Mouse (Mus musculus) activated CD4-positive, CD25-positive, alpha-beta regulatory T cell, adult 4 months (primary cell): ENCODE measurements around the gene Taok3. TPM values are rescaled to one million over a fixed set of nuclear protein-coding genes. Genes with fewer than 3 reads are reported as not detected.

ENCODE experiments used
- ATAC-seq: one replicate; pipeline ENCODE4 v1.8.0; 2017
- polyA plus RNA-seq, 2 experiments: library from polyadenylated mRNA; unstranded; fragments of 100-300 nt; shearing (Covaris generic); gene quantifications; one replicate each; pipeline ENCODE4 v1.2.1; 2017

Gene Taok3
- polyA plus RNA-seq, 2 experiments from 2014 or later = 137 to 138 TPM

- ATAC-seq = no peak
Observed at GRCm38 (mm10) chr5:117117716-117118115, 2.2 kb upstream of the Taok3 start.

DNA sequence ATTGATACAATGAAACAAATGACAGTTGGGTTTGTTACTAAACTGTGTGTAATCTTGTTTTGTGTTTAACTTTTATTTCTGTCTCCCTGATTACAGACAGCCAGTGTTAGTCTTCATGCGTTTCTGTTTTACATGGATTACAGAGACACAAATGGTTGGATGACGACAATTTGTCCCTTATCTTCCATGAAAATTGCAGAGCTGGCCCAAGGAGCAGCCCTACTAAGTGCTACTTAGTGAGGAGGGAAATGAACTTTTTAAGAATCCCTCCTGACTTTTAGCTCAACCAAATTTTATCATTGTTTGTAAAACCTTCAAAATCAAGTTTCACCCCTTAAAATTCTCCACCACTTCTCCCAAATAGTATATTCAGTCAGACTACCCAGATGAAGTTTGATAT, 1.7 kb upstream of the Taok3 start:
- no peak for ATAC-seq

DNA sequence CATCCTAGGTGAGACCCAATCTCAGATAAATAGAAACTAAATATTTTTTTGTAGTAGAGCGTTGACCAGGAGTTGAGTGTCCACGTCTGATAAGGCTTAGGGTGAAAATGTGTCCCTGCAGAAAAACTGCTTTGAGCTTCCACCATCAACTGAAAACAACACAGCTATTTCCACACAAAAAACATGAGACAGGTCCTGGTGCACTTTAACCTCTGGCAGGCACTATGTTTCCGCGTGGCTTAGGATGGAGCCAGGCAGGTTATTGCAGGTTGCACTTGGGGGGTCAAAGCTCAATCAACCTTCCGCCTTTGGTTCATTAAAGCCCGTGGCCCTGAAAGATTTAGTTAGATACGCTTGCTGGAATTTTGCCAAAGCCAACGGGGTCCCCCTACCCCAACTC, 1.1 kb upstream of the Taok3 start:
- no peak for ATAC-seq

- peak; percentile 1 for ATAC-seq
Observed at GRCm38 (mm10) chr5:117120489-117121466, 849 bp downstream of the Taok3 start.

DNA sequence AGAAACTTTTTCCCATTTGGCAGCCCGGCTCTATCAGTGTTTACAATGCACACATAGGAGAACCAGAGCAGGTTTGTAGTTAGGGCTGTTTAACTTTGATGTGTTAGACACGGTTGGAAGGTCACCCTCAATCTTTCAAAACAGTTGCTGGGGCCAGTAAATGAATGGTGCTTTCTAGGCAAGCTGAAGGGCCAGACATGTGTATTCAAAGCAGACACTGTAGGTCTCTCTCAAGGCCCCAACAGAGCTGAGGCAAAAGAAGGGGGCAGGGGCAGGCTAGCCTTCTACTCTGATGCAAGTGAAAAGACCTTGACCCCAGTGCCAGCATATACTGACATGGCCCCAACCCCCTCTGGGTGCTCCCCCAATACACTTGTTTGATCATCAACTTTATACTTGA, 1.7 kb downstream of the Taok3 start:
- ATAC-seq = no peak

DNA sequence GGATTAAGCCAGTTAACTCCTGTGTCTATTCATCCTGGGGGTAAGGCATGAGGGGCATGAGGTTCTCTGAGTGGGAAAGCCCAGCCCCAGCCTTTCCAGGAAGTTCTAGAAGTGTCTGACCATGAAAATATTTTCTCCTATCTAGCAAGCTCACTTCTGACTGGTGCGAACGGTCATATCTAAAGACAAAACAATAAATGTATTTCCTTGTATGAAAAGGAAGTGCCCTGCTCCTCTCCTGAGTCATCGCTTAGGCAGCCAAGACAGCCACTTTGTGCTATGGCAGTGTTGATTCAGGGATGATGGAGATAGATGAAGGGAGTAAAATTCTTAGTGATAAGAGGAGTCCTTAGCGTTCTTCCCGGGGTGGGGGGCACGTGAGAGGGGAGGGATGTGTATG, 3.2 kb downstream of the Taok3 start:
- no peak for ATAC-seq

- ATAC-seq = no peak
Observed at GRCm38 (mm10) chr5:117123840-117124239, 3.9 kb downstream of the Taok3 start.

DNA sequence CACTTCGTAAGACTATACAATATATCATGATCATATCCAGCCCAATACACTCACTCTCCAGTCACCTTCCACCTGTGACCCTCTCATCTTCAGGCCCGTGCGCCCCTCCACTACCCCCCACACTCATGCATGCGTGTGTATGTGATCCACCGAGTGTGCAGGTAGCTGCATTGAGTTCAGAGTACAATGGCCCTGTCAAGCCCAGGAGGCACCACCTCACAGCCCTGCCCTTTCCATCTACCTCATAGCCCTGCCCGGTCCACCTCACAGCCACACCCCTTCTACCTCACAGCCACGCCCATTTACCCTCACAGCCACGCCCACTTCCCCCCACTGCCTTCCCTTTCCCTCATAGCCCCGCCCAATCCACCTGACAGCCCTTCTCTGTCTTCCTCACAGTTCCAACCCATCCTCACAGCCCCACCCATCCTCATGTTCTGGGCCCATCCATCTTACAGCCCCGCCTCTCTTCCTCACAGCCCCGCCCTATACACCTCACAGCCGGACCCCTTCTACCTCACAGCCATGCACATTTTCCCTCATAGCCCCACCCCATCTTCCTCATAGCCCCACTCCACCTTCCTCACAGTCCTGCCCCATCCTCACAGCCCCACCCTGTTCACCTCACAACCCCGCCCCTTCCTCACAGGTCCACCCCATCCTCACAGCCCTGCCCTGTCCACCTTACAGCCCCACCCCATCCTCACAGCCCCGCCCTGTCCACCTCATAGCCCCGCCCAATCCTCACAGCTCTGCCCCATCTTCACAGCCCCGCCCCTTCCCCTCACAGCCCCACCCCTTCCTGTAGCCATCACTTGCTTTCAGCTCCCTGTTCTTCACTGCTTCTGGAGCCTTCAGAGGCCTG, 5.8 kb downstream of the Taok3 start:
- ATAC-seq = no peak

DNA sequence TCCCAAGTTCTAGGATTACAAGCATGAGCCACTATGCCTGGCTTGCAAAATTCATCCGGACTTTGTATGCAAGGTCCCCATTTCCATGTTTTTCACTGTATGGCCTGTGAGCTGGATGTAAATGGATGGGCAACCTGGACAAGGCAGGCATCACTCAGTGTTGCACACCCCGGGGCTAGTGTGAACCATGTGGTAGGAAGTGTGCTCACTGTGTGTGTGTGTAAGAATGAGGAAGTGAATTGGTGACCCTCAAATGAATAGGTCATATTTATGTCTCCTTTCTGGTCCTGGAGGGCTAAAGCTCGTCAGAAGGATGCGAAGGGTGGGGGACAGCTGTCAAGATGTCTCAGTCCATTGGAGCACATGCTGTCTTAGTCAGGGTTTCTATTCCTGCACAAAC, 7.1 kb downstream of the Taok3 start:
- ATAC-seq = no peak

DNA sequence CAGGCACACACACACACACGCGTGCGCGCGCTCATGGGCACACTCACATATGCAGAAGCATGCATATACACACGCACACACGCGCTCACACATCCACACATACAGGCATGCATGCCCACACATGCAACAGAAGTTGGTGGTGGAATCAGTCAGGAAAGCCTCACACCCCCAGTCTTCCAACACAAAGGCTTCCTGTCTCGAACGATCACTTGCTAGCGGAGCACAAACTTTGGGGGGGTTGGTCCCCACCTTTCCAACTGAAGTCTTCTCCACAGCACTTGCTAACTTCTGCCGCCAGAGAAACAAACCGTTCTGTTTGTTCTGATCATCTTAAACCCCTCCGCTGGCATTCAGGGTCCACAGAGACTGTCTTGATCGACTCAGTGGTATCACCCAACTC, 10.8 kb downstream of the Taok3 start:
- ATAC-seq = no peak

- ATAC-seq = peak; percentile 90
Observed at GRCm38 (mm10) chr5:117133446-117134065, 13.6 kb downstream of the Taok3 start.

DNA sequence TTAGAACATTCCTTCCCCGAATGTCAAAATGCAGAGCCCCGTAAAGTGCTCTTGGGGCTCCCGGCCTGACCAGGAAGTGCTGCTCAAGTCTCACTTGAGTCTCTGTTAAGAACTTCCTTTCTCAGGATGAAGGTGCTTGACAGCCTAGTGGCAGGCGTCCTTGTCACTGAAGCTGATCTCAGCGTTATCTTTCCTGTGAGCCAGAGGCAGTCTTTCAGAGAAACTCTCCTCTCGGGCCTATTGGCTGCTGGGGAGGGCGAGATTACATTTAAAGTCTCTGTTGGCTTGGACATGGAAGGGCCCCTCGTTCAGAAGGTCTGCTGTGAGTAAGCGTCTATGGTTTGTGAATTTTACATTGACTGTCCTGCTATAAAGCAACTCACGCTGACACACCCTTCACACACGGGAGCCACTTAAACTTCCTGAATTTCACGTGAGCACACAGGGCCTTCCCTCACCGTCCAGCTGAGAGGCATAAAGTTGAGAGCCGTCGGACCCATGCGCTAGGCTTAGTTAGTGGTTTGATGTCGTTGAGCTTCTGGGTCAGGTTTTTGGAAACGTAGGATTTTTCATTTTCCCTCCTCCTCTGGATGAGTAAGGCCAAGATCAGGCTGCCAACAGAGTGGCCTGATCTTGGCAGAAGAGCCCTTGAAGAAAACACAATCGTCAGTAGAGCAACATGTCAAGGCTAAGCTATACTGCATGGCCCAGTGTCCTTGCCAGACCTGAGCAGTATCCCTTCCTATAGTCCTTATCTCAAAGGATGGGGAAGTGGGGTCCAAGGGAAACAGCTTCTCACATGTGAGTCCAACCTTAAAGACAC, 14.3 kb downstream of the Taok3 start:
- peak; percentile 41 for ATAC-seq

GRCm38 (mm10) chr5:117134889-117135456, 15.0 kb downstream of the Taok3 start:
- ATAC-seq = no peak

DNA sequence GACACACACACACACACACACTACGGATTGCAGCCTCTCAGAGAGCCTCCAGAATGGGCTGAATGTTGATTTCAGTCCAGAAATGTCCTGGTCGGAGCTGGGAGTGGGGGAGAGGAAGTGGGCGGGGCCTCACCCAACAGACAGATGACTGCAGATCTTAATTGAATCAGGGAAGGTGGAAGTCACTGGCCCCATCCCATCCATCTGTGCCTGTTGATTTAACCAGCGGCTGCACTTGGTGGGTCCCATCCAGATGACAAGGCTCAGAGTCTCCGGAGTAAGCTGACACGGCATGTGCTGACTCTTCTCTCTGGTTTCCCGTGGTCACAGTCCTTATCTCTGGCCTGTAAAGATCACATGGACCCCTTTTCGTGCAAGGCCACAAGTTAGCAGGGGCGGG, 15.9 kb downstream of the Taok3 start:
- peak; percentile 9 for ATAC-seq

DNA sequence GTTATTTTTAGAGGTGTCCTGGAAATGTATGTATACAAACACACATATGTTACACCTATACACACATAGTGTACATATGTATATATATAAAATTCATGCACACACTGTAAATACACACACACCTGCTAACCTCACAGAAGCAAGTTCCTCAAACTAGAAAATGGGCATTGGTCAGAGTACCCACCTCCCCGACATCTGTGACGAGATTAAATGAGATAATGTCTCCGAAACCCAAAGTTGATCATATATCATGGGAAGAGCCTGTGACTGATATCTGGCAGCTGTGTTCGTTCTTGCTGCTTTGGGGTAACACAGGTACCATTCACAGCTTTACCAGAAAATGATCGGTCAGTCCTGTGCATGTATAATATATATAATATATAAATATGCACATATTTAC, 16.6 kb downstream of the Taok3 start:
- ATAC-seq = no peak

GRCm38 (mm10) chr5:117137011-117137410, 17.1 kb downstream of the Taok3 start:
- ATAC-seq = no peak

DNA sequence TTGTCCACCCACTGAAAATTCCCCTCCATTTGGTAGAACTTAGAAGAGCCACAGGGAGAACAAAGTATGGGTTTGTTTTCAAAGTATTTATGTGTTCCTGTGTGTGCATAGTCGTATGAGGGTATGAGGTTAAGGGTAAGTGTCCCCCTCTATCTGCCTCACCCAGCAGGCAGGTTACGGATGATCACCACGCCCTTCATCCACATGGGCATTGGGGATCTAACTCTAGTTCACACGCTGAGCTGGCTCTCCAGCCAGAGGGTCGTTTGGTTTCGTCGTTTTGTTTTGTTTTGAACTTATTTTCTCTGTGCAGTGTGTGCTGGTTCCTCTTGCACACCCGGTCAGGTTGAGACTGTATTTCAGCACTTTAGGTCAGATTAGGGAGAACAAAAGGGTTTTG, 17.7 kb downstream of the Taok3 start:
- ATAC-seq = no peak

DNA sequence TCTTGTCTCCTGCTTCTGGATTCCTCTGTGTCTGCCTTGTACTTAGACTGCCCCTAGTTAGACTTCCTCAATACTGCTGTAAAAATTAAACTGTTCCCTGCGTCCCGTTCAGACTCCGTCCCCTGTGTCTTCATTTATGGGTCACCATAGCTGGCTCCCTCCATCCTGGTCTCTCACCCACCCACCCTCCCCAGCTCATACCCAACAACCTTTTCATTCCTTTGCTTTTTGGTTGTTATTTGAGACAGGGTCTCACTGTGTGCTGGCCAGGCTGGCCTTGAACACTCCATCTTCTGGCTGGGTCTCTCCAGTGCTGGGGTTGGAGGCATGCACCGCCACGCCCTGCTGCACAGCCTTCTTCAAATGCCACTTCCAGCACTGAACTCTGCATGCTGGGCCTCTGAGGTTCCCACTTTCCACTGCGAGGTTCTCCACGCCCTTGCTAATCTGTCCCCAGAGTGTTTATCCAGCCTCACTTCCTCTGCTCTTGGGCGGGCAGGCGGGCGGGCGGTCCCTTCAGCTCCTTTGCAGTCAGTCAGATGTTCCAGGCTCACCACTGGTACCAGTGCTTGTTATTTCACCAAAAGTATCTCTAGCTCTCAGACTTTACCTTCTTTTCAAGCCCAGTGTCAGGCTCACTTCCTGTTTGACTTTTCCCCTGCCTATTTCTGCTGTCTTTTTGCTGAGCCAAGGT, 18.5 kb downstream of the Taok3 start:
- ATAC-seq = peak; percentile 67

DNA sequence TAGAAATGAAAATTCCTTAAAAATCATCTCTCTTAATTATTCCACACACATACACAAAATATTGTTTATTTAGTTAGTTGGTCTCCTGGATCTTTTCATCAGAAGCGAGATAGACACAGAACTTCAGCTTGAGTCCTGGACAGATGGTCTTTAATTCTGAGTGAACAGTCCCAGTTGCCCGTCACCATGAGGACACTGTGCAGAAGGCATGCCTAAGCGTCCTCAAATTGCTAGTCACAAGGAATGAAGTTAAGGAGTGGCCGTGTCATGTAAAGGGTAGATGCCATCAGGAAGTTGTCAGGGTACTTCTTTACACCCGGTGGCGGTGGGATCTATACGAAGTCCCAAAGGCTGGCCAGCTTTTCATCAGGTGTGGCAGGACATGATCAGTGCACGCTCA, 19.9 kb downstream of the Taok3 start:
- ATAC-seq = no peak

GRCm38 (mm10) chr5:117140374-117140773, 20.4 kb downstream of the Taok3 start:
- ATAC-seq = no peak

DNA sequence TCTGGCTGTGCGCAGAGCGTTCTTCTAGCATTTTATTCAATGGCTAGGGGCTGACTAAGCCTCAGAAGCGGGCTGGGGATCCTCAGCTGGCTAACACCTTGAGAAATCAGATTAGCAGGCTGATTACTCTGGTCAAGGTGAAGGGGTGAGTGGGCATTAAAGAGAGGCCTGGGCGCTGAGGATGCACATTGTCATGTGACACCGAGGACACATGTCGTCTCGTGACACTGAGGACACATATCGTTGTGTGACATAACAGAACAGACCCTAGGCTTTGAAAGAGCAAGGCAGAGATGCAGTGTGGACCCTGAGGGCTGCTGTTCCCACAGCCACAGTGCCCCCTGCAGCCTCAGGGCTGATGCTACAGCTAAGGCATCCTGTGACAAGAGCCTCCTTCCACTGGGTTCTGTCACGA, 23.8 kb downstream of the Taok3 start:
- ATAC-seq = peak; percentile 60
